Mouse (Mus musculus) lung, adult 2 months (tissue): Measurements from ENCODE around the gene Ern1.
"Not testable (repeated sequence)": the region's sequence is repeated elsewhere in the genome, so short reads cannot be mapped to it uniquely, and the experiment has no call there.

Experiments used
- CTCF ChIP-seq: fragments of 200-500 bp; IDR thresholded peaks from 2 replicates; pipeline ENCODE4 v1.5.1; 2011; ENCODE audit warnings: mild to moderate bottlenecking, low read length, control low read depth; ENCODE audit not compliant: insufficient read depth
- POLR2A ChIP-seq: fragments of 200-500 bp; IDR thresholded peaks from 2 replicates; pipeline ENCODE4 v1.6.1; 2011; ENCODE audit warnings: low read depth, mild to moderate bottlenecking, control low read depth, low read length, borderline replicate concordance; ENCODE audit errors: extremely low read depth

GRCm38 (mm10) chr11:106442564-106442963 lies 45.1 kb downstream of the Ern1 start:
- TF ChIP-seq CTCF, POLR2A: not testable (repeated sequence)
